Mouse (Mus musculus) lung, adult 18-20 months (tissue): Measurements from ENCODE around the gene Ust.

Source experiments
- DNase-seq, 2 experiments: peaks; one replicate each; pipeline ENCODE4 v3.0.0; 2022; ENCODE audit warnings: mixed read lengths in 2 of 2

Gene Ust

DNA sequence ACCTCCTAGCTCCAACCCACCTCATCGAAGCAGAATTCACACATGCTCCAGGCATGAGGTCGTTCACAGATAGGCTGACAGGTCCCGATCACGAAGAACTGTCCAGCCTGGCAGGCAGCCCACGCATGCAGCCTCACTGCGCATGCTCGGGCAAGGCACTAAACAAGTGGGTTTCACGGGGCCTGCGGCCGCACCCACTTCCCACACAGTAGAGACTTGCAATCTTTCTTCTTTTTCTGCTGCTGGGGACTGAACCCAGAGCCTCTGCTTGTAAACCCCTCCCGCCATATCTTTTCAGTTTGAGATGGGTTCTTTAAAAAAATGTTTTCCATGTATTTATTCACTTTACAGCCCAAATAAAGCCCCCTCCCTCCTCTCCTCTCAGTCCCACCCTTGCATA, 347.1 kb downstream of the Ust start:
- no peak for DNase-seq
